Mouse (Mus musculus): ENCODE measurements at regions not wholly inside any gene's neighbourhood (a gene's known extent, or its start where the extent isn't known, plus 50 kb on each side); places are given as distances from the start of the nearest gene placed in this dataset.
"Not testable (repeated sequence)": the region's sequence is repeated elsewhere in the genome, so short reads cannot be mapped to it uniquely, and the experiment has no call there.

DNA sequence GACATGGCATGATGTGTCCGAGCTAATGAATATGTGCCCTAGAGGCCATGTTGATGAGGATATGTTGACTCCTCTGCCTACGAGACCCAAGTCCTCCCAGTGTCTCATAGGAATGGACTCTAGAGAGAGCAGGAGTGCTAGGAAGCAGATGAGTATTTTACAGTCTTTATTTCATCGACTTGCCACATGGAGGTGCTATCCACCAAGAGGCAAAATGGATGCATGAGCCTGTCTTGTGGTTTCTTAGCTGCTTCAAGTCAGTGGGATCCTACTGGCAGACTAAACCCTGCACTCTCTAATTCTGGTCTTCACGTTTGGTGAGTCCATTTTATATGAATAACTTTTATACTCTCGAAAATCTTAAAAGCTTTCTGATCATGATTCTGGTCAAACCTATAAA lies 253.4 kb downstream of the Dad1 start:
- DNase-seq (ENCODE audit: low read depth), result no peak

GRCm38 (mm10) chr14:53993427-53993826 lies 260.5 kb downstream of the Dad1 start:
- no peak for DNase-seq (ENCODE audit: low read depth)

DNA sequence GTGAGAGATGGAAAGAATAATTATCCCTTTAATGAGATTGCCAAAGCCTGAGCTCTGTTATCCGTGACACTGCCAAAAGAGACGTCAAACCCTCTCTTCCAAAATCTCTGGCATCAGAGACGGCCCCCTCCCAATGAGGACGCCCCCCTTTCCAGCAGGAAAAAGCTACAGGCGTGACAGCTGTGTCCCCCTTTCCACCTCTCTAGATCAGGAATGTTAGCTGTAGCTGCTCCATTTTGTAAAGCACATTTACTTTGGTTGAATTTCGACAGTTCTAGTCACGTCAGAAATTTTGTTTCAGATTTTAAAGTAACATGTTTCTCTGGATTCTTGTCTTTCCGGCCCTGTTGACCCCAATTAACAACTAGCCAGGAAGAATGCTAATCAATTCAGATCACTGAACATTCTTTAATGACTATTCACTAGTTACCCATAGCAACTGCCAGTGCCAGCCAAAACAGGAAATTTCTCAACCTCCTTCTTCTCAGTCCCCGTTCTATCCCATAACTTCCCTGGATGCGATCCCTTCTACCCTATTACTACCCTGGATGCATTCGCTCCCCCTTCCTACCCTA lies 261.1 kb downstream of the Dad1 start:
- DNase-seq (ENCODE audit: low read depth), result no peak

GRCm38 (mm10) chr14:53991390-53991789 lies 262.5 kb downstream of the Dad1 start:
- no peak for DNase-seq (ENCODE audit: low read depth)

- no peak for DNase-seq (ENCODE audit: low read depth)
Measured at GRCm38 (mm10) chr14:53980771-53981170, 273.1 kb downstream of the Dad1 start.

- not testable (repeated sequence) for DNase-seq (ENCODE audit: low read depth)
Measured at GRCm38 (mm10) chr14:53961426-53961825, 292.5 kb downstream of the Dad1 start.

- no peak for DNase-seq (ENCODE audit: low read depth)
Measured at GRCm38 (mm10) chr14:53960779-53961178, 293.1 kb downstream of the Dad1 start.

DNA sequence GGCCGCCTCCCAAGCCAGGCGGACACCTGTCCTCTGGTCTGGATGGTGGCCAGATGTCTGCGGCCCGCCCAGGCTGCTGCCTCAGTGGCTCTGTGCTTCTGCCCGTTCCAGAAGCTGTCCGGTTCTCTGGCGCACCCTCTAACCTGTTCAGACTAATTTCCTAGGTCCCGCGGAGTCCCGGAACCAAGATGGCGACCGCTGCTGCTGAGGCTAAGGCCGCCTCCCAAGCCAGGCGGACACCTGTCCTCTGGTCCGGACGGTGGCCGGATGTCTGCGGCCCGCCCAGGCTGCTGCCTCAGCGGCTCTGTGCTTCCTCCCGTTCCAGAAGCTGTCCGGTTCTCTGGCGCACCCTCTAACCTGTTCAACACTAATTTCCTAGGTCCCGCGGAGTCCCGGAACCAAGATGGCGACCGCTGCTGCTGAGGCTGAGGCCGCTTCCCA lies 318.1 kb downstream of the Dad1 start:
- not testable (repeated sequence) for DNase-seq (ENCODE audit: low read depth)

DNA sequence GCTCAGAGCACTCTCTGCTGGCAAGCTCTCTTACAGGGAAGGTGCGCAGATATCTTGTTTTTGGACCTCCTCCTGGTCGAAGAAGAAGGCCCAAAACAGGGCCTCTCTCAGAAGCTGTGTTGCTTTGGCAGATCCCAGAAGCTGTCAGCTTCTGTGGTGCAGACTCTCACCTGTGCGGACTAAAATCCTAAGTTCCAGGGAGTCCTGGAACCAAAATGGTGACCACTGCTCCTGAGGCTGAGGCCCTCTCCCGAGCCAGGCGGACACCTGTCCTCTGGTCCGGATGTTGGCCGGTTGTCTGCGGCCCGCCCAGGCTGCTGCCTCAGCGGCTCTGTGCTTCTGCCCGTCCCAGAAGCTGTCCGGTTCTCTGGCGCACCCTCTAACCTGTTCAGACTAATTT lies 318.6 kb downstream of the Dad1 start:
- not testable (repeated sequence) for DNase-seq (ENCODE audit: low read depth)

- no peak for DNase-seq (ENCODE audit: low read depth)
Measured at GRCm38 (mm10) chr14:53910871-53911270, 343.0 kb downstream of the Dad1 start.

GRCm38 (mm10) chr14:53904578-53904977 lies 349.3 kb downstream of the Dad1 start:
- no peak for DNase-seq (ENCODE audit: low read depth)

- no peak for DNase-seq (ENCODE audit: low read depth)
Measured at GRCm38 (mm10) chr14:53901103-53901502, 352.8 kb downstream of the Dad1 start.

DNA sequence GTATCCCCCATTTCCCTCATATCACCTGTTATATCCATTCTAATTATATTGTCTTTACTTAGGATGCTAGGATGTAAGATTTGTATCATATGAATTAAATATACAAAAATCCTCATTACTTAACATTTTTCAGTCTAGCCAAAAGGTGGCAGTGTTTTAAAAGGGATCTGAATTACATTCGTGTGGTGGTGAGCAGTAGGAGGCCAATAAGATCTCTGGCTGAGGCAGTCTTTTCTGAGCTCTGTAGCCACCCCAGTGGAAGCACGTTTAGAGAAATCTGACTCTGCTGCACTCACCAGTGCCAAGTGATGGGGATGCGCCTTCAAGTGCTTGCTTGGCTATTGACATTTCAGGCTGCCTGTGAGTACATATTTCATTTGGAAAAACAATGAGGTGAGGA lies 372.6 kb downstream of the Dad1 start:
- DNase-seq (ENCODE audit: low read depth), result no peak

- no peak for DNase-seq (ENCODE audit: low read depth)
Measured at GRCm38 (mm10) chr14:53876581-53876980, 377.3 kb downstream of the Dad1 start.

DNA sequence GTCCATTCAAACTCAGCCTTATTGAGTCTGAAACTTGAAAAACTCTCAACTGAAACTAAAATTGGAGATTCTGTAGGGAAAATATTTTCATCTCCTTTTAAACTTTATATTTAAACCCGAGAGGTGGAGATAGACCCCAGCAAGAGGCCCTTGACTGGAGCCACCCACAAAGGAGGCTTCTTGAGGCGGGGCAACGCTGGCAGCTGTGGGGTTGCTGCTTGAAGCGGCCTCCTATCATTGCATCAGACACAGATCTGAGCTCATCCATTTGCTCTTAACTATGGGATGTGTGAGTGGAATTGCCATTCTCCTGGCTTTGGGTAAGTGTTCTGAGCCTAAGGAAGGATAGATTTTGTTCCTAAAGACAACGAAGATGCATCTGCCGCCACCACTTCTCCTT lies 378.2 kb downstream of the Dad1 start:
- DNase-seq (ENCODE audit: low read depth), result no peak

GRCm38 (mm10) chr14:53847049-53847448 lies 406.9 kb downstream of the Dad1 start:
- DNase-seq (ENCODE audit: low read depth), result no peak

DNA sequence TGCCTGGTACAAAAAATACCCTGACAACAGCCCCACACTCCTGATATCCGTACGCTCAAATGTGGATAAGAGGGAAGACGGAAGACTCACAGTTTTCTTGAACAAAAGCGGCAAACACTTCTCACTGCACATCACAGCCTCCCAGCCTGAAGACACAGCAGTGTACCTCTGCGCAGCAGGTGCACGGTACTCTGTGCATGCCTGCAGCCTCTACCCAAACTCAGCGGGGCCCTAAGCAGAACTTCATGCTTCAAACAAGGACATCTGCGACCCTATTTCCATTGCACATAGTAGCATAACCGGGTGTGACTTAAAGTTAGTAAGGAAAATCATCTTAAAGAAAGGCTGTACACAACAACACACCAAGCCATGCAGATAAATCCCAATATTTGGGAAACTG lies 408.3 kb downstream of the Dad1 start:
- no peak for DNase-seq (ENCODE audit: low read depth)

- no peak for DNase-seq (ENCODE audit: low read depth)
Measured at GRCm38 (mm10) chr14:53832553-53832952, 421.4 kb downstream of the Dad1 start.

GRCm38 (mm10) chr14:53831651-53832050 lies 422.3 kb downstream of the Dad1 start:
- DNase-seq (ENCODE audit: low read depth), result no peak

DNA sequence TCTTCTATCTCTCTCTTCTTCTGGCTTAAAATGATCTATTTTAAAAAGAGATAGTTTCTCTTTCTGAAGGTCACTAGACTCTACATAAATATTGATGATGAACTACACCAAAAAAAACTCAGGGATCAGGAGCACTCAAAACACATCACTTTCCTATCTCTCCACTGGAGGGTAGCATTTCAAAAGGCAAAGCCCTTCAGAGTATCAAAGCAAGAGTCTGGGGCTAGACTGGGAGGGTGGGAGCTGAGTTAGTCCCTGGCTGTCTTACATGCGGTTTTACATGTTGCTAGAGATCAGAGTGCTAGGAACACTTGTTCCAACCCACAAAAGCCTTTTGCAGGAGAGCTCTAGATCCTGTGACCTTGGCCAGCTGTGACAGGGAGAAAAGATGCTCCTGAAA lies 423.2 kb downstream of the Dad1 start:
- no peak for DNase-seq (ENCODE audit: low read depth)

- no peak for DNase-seq (ENCODE audit: low read depth)
Measured at GRCm38 (mm10) chr14:53826782-53827181, 427.1 kb downstream of the Dad1 start.

GRCm38 (mm10) chr14:53806231-53806630 lies 447.7 kb downstream of the Dad1 start:
- DNase-seq (ENCODE audit: low read depth), result peak; percentile 6

GRCm38 (mm10) chr14:53803698-53804620 lies 449.9 kb downstream of the Dad1 start:
- DNase-seq (ENCODE audit: low read depth), result peak; percentile 9

Data from fibroblast of lung, adult 2 months (primary cell).